Mouse (Mus musculus): ENCODE measurements around the gene Olfr1263. TPM values are rescaled to one million over a fixed set of nuclear protein-coding genes. Genes with fewer than 3 reads are reported as not detected.

Gene Olfr1263
- polyA plus RNA-seq (2014; fragmentation: Nextera tagmentation; extraction: Ambion mirVana) = not detected in 2 replicates

DNA sequence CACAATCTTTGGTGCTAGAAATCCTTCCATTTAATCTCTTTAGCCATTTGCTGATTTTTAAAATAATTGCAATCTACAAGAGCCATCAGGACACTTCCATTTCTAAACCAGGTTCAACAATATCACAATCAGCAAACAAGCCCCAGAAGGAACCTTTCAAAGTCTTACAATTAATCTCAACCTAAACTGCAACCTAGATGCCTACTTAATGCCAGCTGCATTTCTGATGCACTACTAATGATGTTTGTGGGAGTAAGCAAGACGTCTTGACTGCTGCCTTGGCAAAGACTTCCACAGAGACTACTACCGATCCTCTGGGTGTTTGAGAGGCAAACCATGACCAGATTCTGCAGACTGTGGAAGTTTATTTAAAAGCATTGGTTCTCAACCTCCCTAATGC is at the start of gene Olfr1263:
Gene Olfr1263, plus strand, starts transcription at position 301 of the 400 bp plus-strand sequence.
- H3K4me2 ChIP-seq (ENCODE audit: low read length) = no peak within 1 kb of the TSS
- WGBS = 83% methylated on average over 2 of the region's 2 CpGs
- no peaks in the 10 kb centered on the region for H3K4me1 ChIP-seq (ENCODE audit: control insufficient read depth, insufficient read depth, low read length)
- H3K27ac ChIP-seq (replicated peaks; ENCODE audit: low read depth, low read length) = no peak within 1 kb of the TSS
- DNase-seq (no peak), ATAC-seq (ENCODE audit: low FRiP score, low TSS enrichment) (no peak)
- no peaks in the 10 kb centered on the region for H3K36me3 ChIP-seq (ENCODE audit: control insufficient read depth, insufficient read depth, low read length)
- no peaks in the 10 kb centered on the region for H3K27me3 ChIP-seq (ENCODE audit: control insufficient read depth, insufficient read depth, low read length)
- H3K4me3 ChIP-seq (replicated peaks; ENCODE audit: low read depth, low read length) = no peak within 1 kb of the TSS
- no peaks in the 10 kb centered on the region for H3K9me3 ChIP-seq (ENCODE audit: control insufficient read depth, low read length)
- H3K9ac ChIP-seq (replicated peaks; ENCODE audit: low read length) = no peak within 1 kb of the TSS

DNA sequence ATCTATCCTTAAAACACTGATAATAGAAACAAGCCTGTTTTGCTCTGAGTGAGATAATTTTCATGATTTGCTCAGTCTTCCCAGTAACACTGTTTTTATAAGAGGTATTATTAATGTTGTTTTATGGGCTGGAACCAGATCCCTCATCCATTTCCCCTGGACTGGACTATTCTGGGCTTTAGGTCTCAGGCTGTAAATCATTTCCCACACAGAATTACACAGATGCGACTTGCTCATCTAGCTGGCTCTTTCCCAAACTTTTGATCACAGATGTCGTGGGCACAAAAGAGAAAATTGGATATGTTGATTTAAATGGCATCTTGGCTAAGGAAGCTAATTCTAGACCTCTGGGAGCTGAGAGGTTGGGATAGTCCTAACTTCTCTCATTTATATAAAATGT is 37.7 kb upstream of the Olfr1263 start, which contains the start of gene Olfr1260:
Gene Olfr1260, plus strand, starts transcription at position 157 of the 400 bp plus-strand sequence.
- ATAC-seq (ENCODE audit: low FRiP score, low TSS enrichment) (no peak), DNase-seq (no peak)
- Histone ChIP-seq H3K27me3 (ENCODE audit: control insufficient read depth, insufficient read depth, low read length) (no peaks in the 10 kb centered on the region), H3K4me3 (replicated peaks; ENCODE audit: low read depth, low read length) (no peak within 1 kb of the TSS), H3K9ac (replicated peaks; ENCODE audit: low read length) (no peak within 1 kb of the TSS), H3K27ac (replicated peaks; ENCODE audit: low read depth, low read length) (no peak within 1 kb of the TSS), H3K4me2 (ENCODE audit: low read length) (no peak within 1 kb of the TSS), H3K36me3 (ENCODE audit: control insufficient read depth, insufficient read depth, low read length) (no peaks in the 10 kb centered on the region), H3K4me1 (ENCODE audit: control insufficient read depth, insufficient read depth, low read length) (no peaks in the 10 kb centered on the region), H3K9me3 (ENCODE audit: control insufficient read depth, low read length) (no peaks in the 10 kb centered on the region)
- 74% methylated on average over 2 of the region's 2 CpGs for WGBS

GRCm38 (mm10) chr2:89977709-89978108 is 34.2 kb upstream of the Olfr1263 start:
- 87% methylated on average over 2 of the region's 2 CpGs for WGBS
- Histone ChIP-seq H3K27me3 (ENCODE audit: control insufficient read depth, insufficient read depth, low read length) (no peaks in the 10 kb centered on the region), H3K4me3 (replicated peaks; ENCODE audit: low read depth, low read length) (no peak overlapping the region), H3K9me3 (ENCODE audit: control insufficient read depth, low read length) (no peaks in the 10 kb centered on the region), H3K4me2 (ENCODE audit: low read length) (no peak overlapping the region), H3K36me3 (ENCODE audit: control insufficient read depth, insufficient read depth, low read length) (no peaks in the 10 kb centered on the region), H3K4me1 (ENCODE audit: control insufficient read depth, insufficient read depth, low read length) (no peaks in the 10 kb centered on the region), H3K27ac (replicated peaks; ENCODE audit: low read depth, low read length) (no peak overlapping the region), H3K9ac (replicated peaks; ENCODE audit: low read length) (no peak overlapping the region)
- DNase-seq (no peak), ATAC-seq (ENCODE audit: low FRiP score, low TSS enrichment) (no peak)

DNA sequence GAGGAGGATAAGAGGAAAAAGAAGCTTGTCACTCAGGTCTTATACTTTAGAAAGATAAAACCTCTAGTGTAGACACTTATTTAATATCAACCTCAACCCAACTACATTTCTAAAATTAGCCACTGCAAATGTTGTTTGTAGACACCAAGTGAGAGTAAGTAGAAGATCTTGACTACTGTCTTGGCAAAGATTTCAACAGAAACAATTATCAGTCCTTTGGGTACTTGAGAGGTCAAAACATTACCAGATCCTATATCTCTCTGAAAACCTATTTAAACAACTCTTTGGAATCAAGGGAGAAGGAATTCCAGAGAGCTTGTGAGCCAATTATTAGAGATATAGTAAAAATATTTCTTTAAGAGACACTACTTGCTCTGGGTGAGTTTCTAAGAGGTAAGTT is 21.0 kb upstream of the Olfr1263 start, which contains the start of gene Olfr1261:
Gene Olfr1261, plus strand, starts transcription at position 301 of the 400 bp plus-strand sequence.
- Histone ChIP-seq H3K9ac (replicated peaks; ENCODE audit: low read length) (no peak within 1 kb of the TSS), H3K4me1 (ENCODE audit: control insufficient read depth, insufficient read depth, low read length) (no peaks in the 10 kb centered on the region), H3K36me3 (ENCODE audit: control insufficient read depth, insufficient read depth, low read length) (no peaks in the 10 kb centered on the region), H3K27me3 (ENCODE audit: control insufficient read depth, insufficient read depth, low read length) (no peaks in the 10 kb centered on the region), H3K4me2 (ENCODE audit: low read length) (no peak within 1 kb of the TSS), H3K4me3 (replicated peaks; ENCODE audit: low read depth, low read length) (no peak within 1 kb of the TSS), H3K9me3 (ENCODE audit: control insufficient read depth, low read length) (no peaks in the 10 kb centered on the region), H3K27ac (replicated peaks; ENCODE audit: low read depth, low read length) (no peak within 1 kb of the TSS)
- ATAC-seq (ENCODE audit: low FRiP score, low TSS enrichment) = no peak
- no peak for DNase-seq

- Histone ChIP-seq H3K4me2 (ENCODE audit: low read length) (no peak within 1 kb of the TSS), H3K4me3 (replicated peaks; ENCODE audit: low read depth, low read length) (no peak within 1 kb of the TSS), H3K9me3 (ENCODE audit: control insufficient read depth, low read length) (no peaks in the 10 kb centered on the region), H3K36me3 (ENCODE audit: control insufficient read depth, insufficient read depth, low read length) (no peaks in the 10 kb centered on the region), H3K27ac (replicated peaks; ENCODE audit: low read depth, low read length) (no peak within 1 kb of the TSS), H3K4me1 (ENCODE audit: control insufficient read depth, insufficient read depth, low read length) (no peaks in the 10 kb centered on the region), H3K9ac (replicated peaks; ENCODE audit: low read length) (no peak within 1 kb of the TSS), H3K27me3 (ENCODE audit: control insufficient read depth, insufficient read depth, low read length) (no peaks in the 10 kb centered on the region)
- no peak for ATAC-seq (ENCODE audit: low FRiP score, low TSS enrichment)
- DNase-seq = no peak
Observed at GRCm38 (mm10) chr2:89999845-90000244, 12.1 kb upstream of the Olfr1263 start, which contains the start of gene Olfr1262. Gene Olfr1262 (plus strand): TSS chr2:90000145.

GRCm38 (mm10) chr2:90025477-90025876 is 13.5 kb downstream of the Olfr1263 start, which contains the start of gene Olfr1264:
Gene Olfr1264 (minus strand): TSS chr2:90025577.
- no peak within 1 kb of the TSS for H3K27ac ChIP-seq (replicated peaks; ENCODE audit: low read depth, low read length)
- H3K27me3 ChIP-seq (ENCODE audit: control insufficient read depth, insufficient read depth, low read length) = no peaks in the 10 kb centered on the region
- no peak within 1 kb of the TSS for H3K4me2 ChIP-seq (ENCODE audit: low read length)
- 80% methylated on average over 2 of the region's 2 CpGs for WGBS
- ATAC-seq (ENCODE audit: low FRiP score, low TSS enrichment) (no peak), DNase-seq (no peak)
- H3K4me1 ChIP-seq (ENCODE audit: control insufficient read depth, insufficient read depth, low read length) = no peaks in the 10 kb centered on the region
- H3K9me3 ChIP-seq (ENCODE audit: control insufficient read depth, low read length) = no peaks in the 10 kb centered on the region
- H3K4me3 ChIP-seq (replicated peaks; ENCODE audit: low read depth, low read length) = no peak within 1 kb of the TSS
- H3K36me3 ChIP-seq (ENCODE audit: control insufficient read depth, insufficient read depth, low read length) = no peaks in the 10 kb centered on the region
- no peak within 1 kb of the TSS for H3K9ac ChIP-seq (replicated peaks; ENCODE audit: low read length)

DNA sequence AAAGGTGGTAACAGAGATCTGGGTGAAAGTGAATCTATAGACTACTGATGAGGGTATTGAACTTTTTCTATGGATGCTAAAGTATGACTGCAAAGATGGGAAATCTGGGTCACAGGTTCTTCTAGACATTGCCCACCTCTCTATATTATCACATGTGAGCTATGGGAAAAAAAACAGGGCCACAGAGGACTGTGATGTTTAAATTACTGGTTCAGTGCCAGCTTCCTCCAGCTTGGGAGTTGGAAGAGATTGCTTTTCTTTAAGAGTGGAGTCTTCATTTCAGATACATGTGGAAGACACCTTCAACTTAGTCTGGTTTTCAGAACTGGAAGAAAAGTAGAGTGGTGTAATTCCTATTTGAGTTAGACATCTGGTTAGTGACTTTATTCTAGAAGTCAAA is 23.1 kb downstream of the Olfr1263 start, which contains the start of gene Olfr1265:
Gene Olfr1265, plus strand, starts transcription at position 301 of the 400 bp plus-strand sequence.
- Histone ChIP-seq H3K9me3 (ENCODE audit: control insufficient read depth, low read length) (no peaks in the 10 kb centered on the region), H3K27me3 (ENCODE audit: control insufficient read depth, insufficient read depth, low read length) (no peaks in the 10 kb centered on the region), H3K4me2 (ENCODE audit: low read length) (no peak within 1 kb of the TSS), H3K9ac (replicated peaks; ENCODE audit: low read length) (no peak within 1 kb of the TSS), H3K27ac (replicated peaks; ENCODE audit: low read depth, low read length) (no peak within 1 kb of the TSS), H3K4me3 (replicated peaks; ENCODE audit: low read depth, low read length) (no peak within 1 kb of the TSS), H3K4me1 (ENCODE audit: control insufficient read depth, insufficient read depth, low read length) (no peaks in the 10 kb centered on the region), H3K36me3 (ENCODE audit: control insufficient read depth, insufficient read depth, low read length) (no peaks in the 10 kb centered on the region)
- DNase-seq (no peak), ATAC-seq (ENCODE audit: low FRiP score, low TSS enrichment) (no peak)

- Histone ChIP-seq H3K4me2 (ENCODE audit: low read length) (no peak within 1 kb of the TSS), H3K9ac (replicated peaks; ENCODE audit: low read length) (no peak within 1 kb of the TSS), H3K36me3 (ENCODE audit: control insufficient read depth, insufficient read depth, low read length) (no peaks in the 10 kb centered on the region), H3K9me3 (ENCODE audit: control insufficient read depth, low read length) (no peaks in the 10 kb centered on the region; the same call in 1 of the 2 replicates), H3K4me3 (replicated peaks; ENCODE audit: low read depth, low read length) (no peak within 1 kb of the TSS), H3K4me1 (ENCODE audit: control insufficient read depth, insufficient read depth, low read length) (no peaks in the 10 kb centered on the region), H3K27me3 (ENCODE audit: control insufficient read depth, insufficient read depth, low read length) (no peaks in the 10 kb centered on the region), H3K27ac (replicated peaks; ENCODE audit: low read depth, low read length) (no peak within 1 kb of the TSS)
- no peak for ATAC-seq (ENCODE audit: low FRiP score, low TSS enrichment)
- no peak for DNase-seq
Observed at GRCm38 (mm10) chr2:90063494-90063893, 51.6 kb downstream of the Olfr1263 start, which contains the start of gene Olfr140. Gene Olfr140 (minus strand): TSS chr2:90063594.

All from midbrain, embryonic 14.5 days (tissue).